Mouse (Mus musculus) liver, embryonic 11.5 days (tissue): Measurements from ENCODE around the gene Foxk2. TPM values are rescaled to one million over a fixed set of nuclear protein-coding genes. Genes with fewer than 3 reads are reported as not detected.

Source experiments
- polyA plus RNA-seq: library from polyadenylated mRNA; unstranded; fragments of >200 nt; fragmentation: Nextera tagmentation; extraction: Ambion mirVana; gene quantifications from 2 replicates; pipeline ENCODE4 v1.2.1, GENCODE M21; 2014

Gene Foxk2
- polyA plus RNA-seq, 1 experiment from 2014 or later: 10.7 TPM

Other genes with a start within 250 kb of the Foxk2 start
- 0.18 TPM in 2 replicates for gene Cd7, start 220.6 kb upstream of the Foxk2 start, polyA plus RNA-seq
- gene Sectm1b, start 196.4 kb upstream of the Foxk2 start, polyA plus RNA-seq: not detected in 2 replicates
- 0.32 and 0.86 TPM in 2 replicates for gene Sectm1a, start 178.8 kb upstream of the Foxk2 start, polyA plus RNA-seq
- gene Tex19.2, start 141.3 kb upstream of the Foxk2 start, polyA plus RNA-seq: 0.29 TPM in 1 of 2 replicates, not detected in the other
- gene Tex19.1, start 113.8 kb upstream of the Foxk2 start, polyA plus RNA-seq: 0.43 and 0.44 TPM in 2 replicates
- gene Uts2r, start 99.7 kb upstream of the Foxk2 start, polyA plus RNA-seq: not detected in 2 replicates
- gene Hexdc, start 55.6 kb upstream of the Foxk2 start, polyA plus RNA-seq: 5.1 and 5.6 TPM in 2 replicates
- gene Ogfod3, start 55.3 kb upstream of the Foxk2 start, polyA plus RNA-seq: 21.7 and 23.4 TPM in 2 replicates
- gene Cybc1, start 30.7 kb upstream of the Foxk2 start, polyA plus RNA-seq: 35.1 and 38.2 TPM in 2 replicates
- gene Narf, start 22.7 kb upstream of the Foxk2 start, polyA plus RNA-seq: 81.5 and 89.4 TPM in 2 replicates
- 53.3 and 55.4 TPM in 2 replicates for gene Wdr45b, start 94.5 kb downstream of the Foxk2 start, polyA plus RNA-seq
- 0.94 and 1.2 TPM in 2 replicates for gene Rab40b, start 128.3 kb downstream of the Foxk2 start, polyA plus RNA-seq
- gene Fn3krp, start 161.4 kb downstream of the Foxk2 start, polyA plus RNA-seq: 8.6 and 10.5 TPM in 2 replicates
- gene Fn3k, start 174.9 kb downstream of the Foxk2 start, polyA plus RNA-seq: 4.7 and 7.8 TPM in 2 replicates
- gene Tbcd, start 192.0 kb downstream of the Foxk2 start, polyA plus RNA-seq: 35.9 and 37.7 TPM in 2 replicates